ENCODE assay signal across 7 mouse cellular contexts in the genomic region with DNA sequence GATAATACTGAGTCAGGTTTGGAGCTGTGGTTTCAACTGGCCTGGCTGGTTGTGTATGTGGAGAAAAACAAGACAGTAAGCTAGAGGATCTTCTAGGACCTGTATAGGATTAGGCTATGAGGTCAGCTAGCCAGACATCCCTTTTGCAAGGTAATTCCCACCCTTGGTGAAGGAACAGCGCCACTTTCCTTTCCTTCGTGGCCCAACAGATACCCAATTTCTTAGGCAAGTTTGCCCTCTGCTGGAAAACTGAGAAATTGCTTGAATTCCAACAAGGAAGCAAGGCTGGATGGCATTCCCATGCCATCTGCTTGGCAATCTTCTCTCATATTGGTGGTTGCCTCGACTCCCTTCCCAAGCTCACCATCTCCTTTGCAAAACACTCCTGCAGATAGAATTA.
DNase-seq lines count a peak whose midpoint lies in the region; ATAC-seq and TF ChIP-seq lines count a peak whose summit lies in the region.

No protein-coding gene starts in this region.

- H3K9ac ChIP-seq in ES-Bruce4 (ENCODE audit: low read depth, poor library complexity, severe bottlenecking) = no peak overlapping the region
- H3K9ac ChIP-seq in forebrain, embryonic 11.5 days (ENCODE audit: low read length) = no peak overlapping the region
- no peak overlapping the region for H3K9ac ChIP-seq in intestine, embryonic 16.5 days (ENCODE audit: low read depth, low read length)
- H3K9ac ChIP-seq in neural tube, embryonic 11.5 days (ENCODE audit: low read length) = no peak overlapping the region

- peak; percentile 33 for TF ChIP-seq CTCF in ES-Bruce4 (IDR thresholded peaks at IDR 0.05; ENCODE audit: low read depth, low read length)

- no peak overlapping the region for H3K4me2 ChIP-seq in forebrain, embryonic 11.5 days (ENCODE audit: low read depth, low read length, severe bottlenecking)
- H3K4me2 ChIP-seq in intestine, embryonic 16.5 days (ENCODE audit: low read depth, low read length) = no peak overlapping the region
- H3K4me2 ChIP-seq in neural tube, embryonic 11.5 days (ENCODE audit: low read depth) = no peak overlapping the region

- peak; percentile 56 for ATAC-seq in forebrain, embryonic 11.5 days (replicated peaks; ENCODE audit: low FRiP score)
- peak; percentile 27; the same call in 1 of the 2 replicates for ATAC-seq in intestine, embryonic 16.5 days
- peak; percentile 58; the same call in 1 of the 2 replicates for ATAC-seq in neural tube, embryonic 11.5 days (ENCODE audit: insufficient read depth, low FRiP score, low TSS enrichment)
- no peak for ATAC-seq in monocyte, adult 5-6 weeks (replicated peaks; ENCODE audit: insufficient number of reproducible peaks, low FRiP score, low TSS enrichment, poor library complexity, severe bottlenecking)

- intact Hi-C loops in left cerebral cortex, postnatal 10 days (cut with DNase I) = loop anchor here (5.0 kb wide), 3 partner anchors 37 to 1757 kb away; partner anchors contain the start of gene Kirrel3

- no peak overlapping the region for H3K4me3 ChIP-seq in ES-Bruce4 (ENCODE audit: low read depth, low read length)
- no peak overlapping the region for H3K4me3 ChIP-seq in forebrain, embryonic 11.5 days (ENCODE audit: low read depth, low read length)
- H3K4me3 ChIP-seq in intestine, embryonic 16.5 days (ENCODE audit: low read length) = no peak overlapping the region
- H3K4me3 ChIP-seq in neural tube, embryonic 11.5 days (ENCODE audit: low read depth, low read length) = no peak overlapping the region

- WGBS in forebrain, embryonic 11.5 days = 10% methylated on average over 3 of the region's 3 CpGs
- WGBS in intestine, embryonic 16.5 days = 7% methylated on average over 3 of the region's 3 CpGs
- WGBS in neural tube, embryonic 11.5 days = 14% methylated on average over 3 of the region's 3 CpGs

- no peak overlapping the region for H3K27ac ChIP-seq in ES-Bruce4 (ENCODE audit: insufficient read depth, low read length)
- H3K27ac ChIP-seq in forebrain, embryonic 11.5 days (ENCODE audit: low read depth, low read length) = no peak overlapping the region
- H3K27ac ChIP-seq in intestine, embryonic 16.5 days (ENCODE audit: low read length) = no peak overlapping the region
- H3K27ac ChIP-seq in neural tube, embryonic 11.5 days (ENCODE audit: low read depth, low read length) = no peak overlapping the region

- no peaks in the 10 kb centered on the region for H3K27me3 ChIP-seq in ES-Bruce4 (ENCODE audit: control insufficient read depth, insufficient read depth, low read length, poor library complexity, severe bottlenecking)
- H3K27me3 ChIP-seq in forebrain, embryonic 11.5 days (ENCODE audit: control insufficient read depth, insufficient read depth, low read length) = no peaks in the 10 kb centered on the region
- peaks cover 9% of the 10 kb centered on the region; the same call in 1 of the 2 replicates for H3K27me3 ChIP-seq in intestine, embryonic 16.5 days (replicated peaks; ENCODE audit: control insufficient read depth, insufficient read depth, low read length)
- no peaks in the 10 kb centered on the region for H3K27me3 ChIP-seq in neural tube, embryonic 11.5 days (ENCODE audit: control insufficient read depth, insufficient read depth, low read length)

- no peak for TF ChIP-seq EP300 in ES-Bruce4 (IDR thresholded peaks at IDR 0.05; ENCODE audit: insufficient read depth, low read depth, low read length)

- no peaks in the 10 kb centered on the region for H3K4me1 ChIP-seq in ES-Bruce4 (ENCODE audit: control insufficient read depth, insufficient read depth, low read length)
- peaks cover under 1% of the 10 kb centered on the region; the same call in 1 of the 2 replicates for H3K4me1 ChIP-seq in forebrain, embryonic 11.5 days (replicated peaks; ENCODE audit: control insufficient read depth, insufficient read depth, low read length)
- H3K4me1 ChIP-seq in intestine, embryonic 16.5 days (ENCODE audit: control insufficient read depth, insufficient read depth, low read length) = peaks cover 12% of the 10 kb centered on the region
- H3K4me1 ChIP-seq in neural tube, embryonic 11.5 days (ENCODE audit: control insufficient read depth, insufficient read depth, low read length) = no peaks in the 10 kb centered on the region

- TF ChIP-seq POLR2A in ES-Bruce4 (IDR thresholded peaks at IDR 0.05; ENCODE audit: insufficient read depth, low read length) = no peak

- no peaks in the 10 kb centered on the region for H3K9me3 ChIP-seq in ES-Bruce4 (replicated peaks; ENCODE audit: control insufficient read depth, insufficient read depth, low read length, poor library complexity, severe bottlenecking)
- H3K9me3 ChIP-seq in forebrain, embryonic 11.5 days (ENCODE audit: control insufficient read depth, low read length) = no peaks in the 10 kb centered on the region
- no peaks in the 10 kb centered on the region for H3K9me3 ChIP-seq in intestine, embryonic 16.5 days (ENCODE audit: control insufficient read depth, low read length)
- no peaks in the 10 kb centered on the region for H3K9me3 ChIP-seq in neural tube, embryonic 11.5 days (ENCODE audit: control insufficient read depth, low read length)

- peak; percentile 81 for DNase-seq in adipocyte (ENCODE audit: low spot score)
- DNase-seq in forebrain, embryonic 11.5 days (ENCODE audit: low spot score) = no peak
- peak; percentile 55 to 85 for DNase-seq in left cerebral cortex, postnatal 10 days (ENCODE audit: extremely low spot score in 1 of 2, low spot score in 2 of 2)
- peak; percentile 69 for DNase-seq in neural tube, embryonic 11.5 days (ENCODE audit: low spot score)

- H3K36me3 ChIP-seq in ES-Bruce4 (ENCODE audit: control insufficient read depth, insufficient read depth, low read length, poor library complexity, severe bottlenecking) = no peaks in the 10 kb centered on the region
- no peaks in the 10 kb centered on the region for H3K36me3 ChIP-seq in forebrain, embryonic 11.5 days (ENCODE audit: control insufficient read depth, insufficient read depth, low read length)
- H3K36me3 ChIP-seq in intestine, embryonic 16.5 days (ENCODE audit: control insufficient read depth, insufficient read depth, low read length) = no peaks in the 10 kb centered on the region
- no peaks in the 10 kb centered on the region for H3K36me3 ChIP-seq in neural tube, embryonic 11.5 days (ENCODE audit: control insufficient read depth, insufficient read depth, low read length)
